Mouse (Mus musculus): ENCODE data around the gene Il1rn. TPM values are rescaled to one million over a fixed set of nuclear protein-coding genes. Genes with fewer than 3 reads are reported as not detected.

The Il1rn gene
- total RNA-seq (2012; rRNA removed) (not detected in 2 replicates), polyA plus RNA-seq (2012; ENCODE audit: insufficient read depth in 1 of 2, insufficient read length in 2 of 2, low read depth in 1 of 2, low replicate concordance in 2 of 2, missing spikeins in 1 of 2) (not detected)

- no peak within 1 kb of the TSS for H3K9ac ChIP-seq (ENCODE audit: control insufficient read depth, low read depth, low read length, poor library complexity, severe bottlenecking)
- no peak within 1 kb of the TSS for H3K27ac ChIP-seq (ENCODE audit: control insufficient read depth, low read depth, low read length)
- DNase-seq (ENCODE audit: low read depth, low spot score), result no peak
- no peaks in the 10 kb centered on the region for H3K4me1 ChIP-seq (ENCODE audit: control insufficient read depth in 1 of 2, insufficient read depth in 2 of 2, low read length in 2 of 2)
- H3K4me3 ChIP-seq (ENCODE audit: control insufficient read depth in 1 of 2, insufficient read depth in 1 of 2, low read depth in 2 of 2, low read length in 2 of 2), result no peak within 1 kb of the TSS
- no peaks in the 10 kb centered on the region for H3K27me3 ChIP-seq (ENCODE audit: control insufficient read depth in 1 of 2, insufficient read depth in 2 of 2, low read length in 2 of 2)
- H3K36me3 ChIP-seq (ENCODE audit: control insufficient read depth in 1 of 2, insufficient read depth in 2 of 2, low read length in 2 of 2), result no peaks in the 10 kb centered on the region
- TF ChIP-seq TBP (IDR thresholded peaks at IDR 0.05; ENCODE audit: low read depth, low read length), result no peak
- H3K9me3 ChIP-seq (replicated peaks; ENCODE audit: insufficient read depth, low read length), result no peaks in the 10 kb centered on the region
- no peaks in the 10 kb centered on the region for H3K79me2 ChIP-seq (ENCODE audit: control insufficient read depth, insufficient read depth, low read length, poor library complexity)
These were observed at the start of gene Il1rn for GRCm38 (mm10) chr2:24336545-24336944. Gene Il1rn (plus strand): TSS chr2:24336853.

DNA sequence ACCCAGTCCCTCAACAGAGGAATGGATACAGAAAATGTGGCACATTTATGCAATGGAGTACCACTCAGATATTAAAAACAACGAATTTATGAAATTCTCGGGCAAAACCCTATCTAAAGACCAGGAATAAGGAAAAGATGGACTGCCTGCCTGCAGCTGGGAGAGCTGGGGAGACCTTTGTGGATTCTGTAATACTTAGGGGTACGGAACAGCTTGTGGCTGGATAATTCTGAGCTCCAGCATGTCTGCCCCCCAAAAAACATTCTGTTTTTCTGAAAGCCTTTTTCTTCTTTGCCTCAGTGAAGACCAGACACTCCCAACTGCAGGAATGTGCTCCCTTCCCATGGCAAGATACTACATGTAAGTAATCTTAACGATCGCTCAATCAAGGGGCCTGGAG, 45.8 kb upstream of the Il1rn start, which contains the start of gene Il1f10:
Gene Il1f10 (plus strand): TSS at position 301 of the 400 bp plus-strand sequence.
- no peak within 1 kb of the TSS for H3K27ac ChIP-seq (ENCODE audit: control insufficient read depth, low read depth, low read length)
- no peaks in the 10 kb centered on the region for H3K9me3 ChIP-seq (replicated peaks; ENCODE audit: insufficient read depth, low read length)
- no peaks in the 10 kb centered on the region for H3K27me3 ChIP-seq (ENCODE audit: control insufficient read depth in 1 of 2, insufficient read depth in 2 of 2, low read length in 2 of 2)
- H3K4me1 ChIP-seq (ENCODE audit: control insufficient read depth in 1 of 2, insufficient read depth in 2 of 2, low read length in 2 of 2), result no peaks in the 10 kb centered on the region
- TF ChIP-seq CHD2 (IDR thresholded peaks at IDR 0.05; ENCODE audit: low read length) (no peak), SMC3 (IDR thresholded peaks at IDR 0.05; ENCODE audit: low read depth, low read length) (no peak), E2F4 (IDR thresholded peaks at IDR 0.05; ENCODE audit: borderline replicate concordance, low read depth, low read length) (no peak), USF2 (IDR thresholded peaks at IDR 0.05; ENCODE audit: borderline replicate concordance in 1 of 2, insufficient read depth in 1 of 2, low read depth in 1 of 2, low read length in 2 of 2) (no peak), MYC (IDR thresholded peaks at IDR 0.05; ENCODE audit: low read depth, low read length) (no peak), MAFK (IDR thresholded peaks at IDR 0.05; ENCODE audit: borderline replicate concordance, low read depth, low read length) (no peak), POLR2A (IDR thresholded peaks at IDR 0.05; ENCODE audit: control insufficient read depth in 1 of 2, insufficient read depth in 1 of 2, low read depth in 1 of 2, low read length in 2 of 2, poor library complexity in 1 of 2) (no peak), RAD21 (IDR thresholded peaks at IDR 0.05; ENCODE audit: low read depth, low read length) (no peak), MAZ (IDR thresholded peaks at IDR 0.05; ENCODE audit: low read depth, low read length) (no peak), ZC3H11A (IDR thresholded peaks at IDR 0.05; ENCODE audit: low read depth, low read length) (no peak), MEF2A (IDR thresholded peaks at IDR 0.05; ENCODE audit: extremely low read depth, insufficient replicate concordance, low read depth, low read length, poor library complexity, severe bottlenecking) (no peak), ETS1 (IDR thresholded peaks at IDR 0.05; ENCODE audit: low read depth, low read length) (no peak), POLR2AphosphoS5 (IDR thresholded peaks at IDR 0.05; ENCODE audit: borderline replicate concordance, low read depth, low read length) (no peak), ZNF384 (IDR thresholded peaks at IDR 0.05; ENCODE audit: low read depth, low read length) (no peak), EP300 (IDR thresholded peaks at IDR 0.05; ENCODE audit: low read depth in 1 of 2, low read length in 2 of 2) (no peak), MYB (IDR thresholded peaks at IDR 0.05; ENCODE audit: low read depth, low read length) (no peak), BHLHE40 (IDR thresholded peaks at IDR 0.05; ENCODE audit: borderline replicate concordance, low read depth, low read length) (no peak), UBTF (IDR thresholded peaks at IDR 0.05; ENCODE audit: borderline replicate concordance, insufficient read depth, low read depth, low read length) (no peak)
- H3K4me3 ChIP-seq (ENCODE audit: control insufficient read depth in 1 of 2, insufficient read depth in 1 of 2, low read depth in 2 of 2, low read length in 2 of 2), result no peak within 1 kb of the TSS
- no peaks in the 10 kb centered on the region for H3K36me3 ChIP-seq (ENCODE audit: control insufficient read depth in 1 of 2, insufficient read depth in 2 of 2, low read length in 2 of 2)
- no peaks in the 10 kb centered on the region for H3K79me2 ChIP-seq (ENCODE audit: control insufficient read depth, insufficient read depth, low read length, poor library complexity)
- no peak within 1 kb of the TSS for H3K9ac ChIP-seq (ENCODE audit: control insufficient read depth, low read depth, low read length, poor library complexity, severe bottlenecking)
- DNase-seq (ENCODE audit: low read depth, low spot score), result no peak

Data from MEL (cell line).